Mouse (Mus musculus) MEL (cell line): ENCODE data around the gene Tnfaip8l3. TPM values are rescaled to one million over a fixed set of nuclear protein-coding genes. Genes with fewer than 3 reads are reported as not detected.

Experiments used
- DNase-seq: peaks from one replicate; pipeline ENCODE4 v3.0.0; 2011; ENCODE audit warnings: low read depth, low spot score
- H3K27ac ChIP-seq: 2 replicates; pipeline ENCODE4 v1.5.1; 2012; ENCODE audit warnings: low read depth, mild to moderate bottlenecking, control low read depth, low read length, moderate library complexity; ENCODE audit not compliant: control insufficient read depth
- H3K27me3 ChIP-seq, 2 experiments: fragments of 150-350 bp in 1 of 2; sonication (generic) in 1 of 2; 2 replicates each; pipeline ENCODE4 v1.6.1; 2012; ENCODE audit warnings: low read length in 2 of 2, mild to moderate bottlenecking in 2 of 2, improper control_type of control experiment in 1 of 2, moderate library complexity in 1 of 2; ENCODE audit not compliant: insufficient read depth in 2 of 2, control insufficient read depth in 1 of 2
- H3K36me3 ChIP-seq, 2 experiments: 2 replicates each; pipeline ENCODE4 v1.6.1; 2012 to 2014; ENCODE audit warnings: low read length in 2 of 2, improper control_type of control experiment in 1 of 2, inconsistent platforms in 1 of 2, mild to moderate bottlenecking in 1 of 2; ENCODE audit not compliant: insufficient read depth in 2 of 2, control insufficient read depth in 1 of 2
- H3K4me1 ChIP-seq, 2 experiments: fragments of 150-350 bp in 1 of 2; sonication (generic) in 1 of 2; 2 replicates each; pipeline ENCODE4 v1.6.1; 2012; ENCODE audit warnings: low read length in 2 of 2, improper control_type of control experiment in 1 of 2, mild to moderate bottlenecking in 1 of 2; ENCODE audit not compliant: insufficient read depth in 2 of 2, control insufficient read depth in 1 of 2
- H3K4me3 ChIP-seq, 2 experiments: fragments of 150-350 bp in 1 of 2; sonication (generic) in 1 of 2; 2 replicates each; pipeline ENCODE4 v1.5.1; 2012; ENCODE audit warnings: low read depth in 2 of 2, low read length in 2 of 2, mild to moderate bottlenecking in 2 of 2, moderate library complexity in 2 of 2, control low read depth in 1 of 2, improper control_type of control experiment in 1 of 2; ENCODE audit not compliant: control insufficient read depth in 1 of 2, insufficient read depth in 1 of 2
- H3K79me2 ChIP-seq: 2 replicates; pipeline ENCODE4 v1.6.1; 2012; ENCODE audit warnings: mild to moderate bottlenecking, low read length, moderate library complexity; ENCODE audit not compliant: control insufficient read depth, poor library complexity, insufficient read depth
- H3K9ac ChIP-seq: 2 replicates; pipeline ENCODE4 v1.6.1; 2012; ENCODE audit warnings: low read depth, mild to moderate bottlenecking, control low read depth, low read length, moderate library complexity; ENCODE audit not compliant: control insufficient read depth, poor library complexity, severe bottlenecking
- H3K9me3 ChIP-seq: fragments of 150-350 bp; sonication (generic); replicated peaks from 2 replicates; pipeline ENCODE4 v1.6.1; 2012; ENCODE audit warnings: mild to moderate bottlenecking, low read length, improper control_type of control experiment, moderate library complexity; ENCODE audit not compliant: insufficient read depth
- BHLHE40 ChIP-seq: IDR thresholded peaks from 2 replicates; pipeline ENCODE4 v1.6.1; 2012; ENCODE audit warnings: low read depth, mild to moderate bottlenecking, inconsistent platforms, low read length, improper control_type of control experiment, borderline replicate concordance
- CHD1 ChIP-seq: IDR thresholded peaks from 2 replicates; pipeline ENCODE4 v1.6.1; 2012; ENCODE audit warnings: low read depth, mild to moderate bottlenecking, inconsistent platforms, low read length, improper control_type of control experiment
- CHD2 ChIP-seq: IDR thresholded peaks from 2 replicates; pipeline ENCODE4 v1.6.1; 2011; ENCODE audit warnings: low read length, improper control_type of control experiment
- CTCF ChIP-seq, 3 experiments: IDR thresholded peaks in 2 of 3; conservative IDR thresholded peaks in 1 of 3; 2 replicates each; pipeline ENCODE4 v1.5.1; 2011 to 2012; ENCODE audit warnings: low read length in 3 of 3, low read depth in 2 of 3, mild to moderate bottlenecking in 2 of 3, improper control_type of control experiment in 1 of 3, inconsistent platforms in 1 of 3, mixed read lengths in 1 of 3, moderate library complexity in 1 of 3; ENCODE audit not compliant: control insufficient read depth in 1 of 3, insufficient read depth in 1 of 3, poor library complexity in 1 of 3, severe bottlenecking in 1 of 3
- E2F4 ChIP-seq: IDR thresholded peaks from 2 replicates; pipeline ENCODE4 v1.6.1; 2011; ENCODE audit warnings: low read depth, low read length, improper control_type of control experiment, borderline replicate concordance
- ELF1 ChIP-seq: IDR thresholded peaks from 2 replicates; pipeline ENCODE4 v1.6.1; 2014; ENCODE audit warnings: low read depth, mild to moderate bottlenecking, inconsistent platforms, low read length, improper control_type of control experiment, moderate library complexity
- GATA1 ChIP-seq: IDR thresholded peaks from 2 replicates; pipeline ENCODE4 v1.6.1; 2011; ENCODE audit warnings: low read depth, low read length, improper control_type of control experiment
- JUND ChIP-seq: IDR thresholded peaks from 2 replicates; pipeline ENCODE4 v1.6.1; 2011; ENCODE audit warnings: low read depth, mild to moderate bottlenecking, improper control_type of control experiment, low read length
- MAFK ChIP-seq: IDR thresholded peaks from 2 replicates; pipeline ENCODE4 v1.6.1; 2011; ENCODE audit warnings: low read depth, mild to moderate bottlenecking, low read length, improper control_type of control experiment, borderline replicate concordance
- MAX ChIP-seq: IDR thresholded peaks from 2 replicates; pipeline ENCODE4 v1.6.1; 2011; ENCODE audit warnings: low read length, improper control_type of control experiment
- MXI1 ChIP-seq: IDR thresholded peaks from 2 replicates; pipeline ENCODE4 v1.6.1; 2011; ENCODE audit warnings: mild to moderate bottlenecking, low read depth, low read length, improper control_type of control experiment
- MYB ChIP-seq: IDR thresholded peaks from 2 replicates; pipeline ENCODE4 v1.6.1; 2011; ENCODE audit warnings: mild to moderate bottlenecking, low read depth, low read length, improper control_type of control experiment
- MYC ChIP-seq: IDR thresholded peaks from 2 replicates; pipeline ENCODE4 v1.6.1; 2011; ENCODE audit warnings: low read depth, mild to moderate bottlenecking, low read length, improper control_type of control experiment, moderate library complexity
- POLR2AphosphoS2 ChIP-seq: IDR thresholded peaks from 2 replicates; pipeline ENCODE4 v1.6.1; 2011; ENCODE audit warnings: low read length, improper control_type of control experiment
- SIN3A ChIP-seq: IDR thresholded peaks from 2 replicates; pipeline ENCODE4 v1.6.1; 2012; ENCODE audit warnings: low read length, improper control_type of control experiment, inconsistent platforms
- SMC3 ChIP-seq: IDR thresholded peaks from 2 replicates; pipeline ENCODE4 v1.6.1; 2011; ENCODE audit warnings: low read depth, low read length, improper control_type of control experiment
- TAL1 ChIP-seq: IDR thresholded peaks from 2 replicates; pipeline ENCODE4 v1.6.1; 2012; ENCODE audit warnings: mild to moderate bottlenecking, inconsistent platforms, low read length, moderate library complexity, mixed read lengths
- USF1 ChIP-seq: IDR thresholded peaks from 2 replicates; pipeline ENCODE4 v1.6.1; 2014; ENCODE audit warnings: low read depth, mild to moderate bottlenecking, inconsistent platforms, low read length, improper control_type of control experiment, moderate library complexity
- USF2 ChIP-seq, 2 experiments: IDR thresholded peaks; 2 replicates each; pipeline ENCODE4 v1.6.1; 2011 to 2012; ENCODE audit warnings: improper control_type of control experiment in 2 of 2, low read length in 2 of 2, borderline replicate concordance in 1 of 2, inconsistent platforms in 1 of 2, low read depth in 1 of 2, mild to moderate bottlenecking in 1 of 2; ENCODE audit not compliant: insufficient read depth in 1 of 2
- ZC3H11A ChIP-seq: IDR thresholded peaks from 2 replicates; pipeline ENCODE4 v1.6.1; 2012; ENCODE audit warnings: low read depth, mild to moderate bottlenecking, inconsistent platforms, low read length, improper control_type of control experiment
- ZNF384 ChIP-seq: IDR thresholded peaks from 2 replicates; pipeline ENCODE4 v1.6.1; 2012; ENCODE audit warnings: low read depth, mild to moderate bottlenecking, inconsistent platforms, low read length, improper control_type of control experiment
- polyA plus RNA-seq, 2 experiments: library from polyadenylated mRNA; stranded (reverse) in 1 of 2; unstranded in 1 of 2; fragments of >175 nt in 1 of 2; fragments of >200 nt in 1 of 2; gene quantifications; 2 replicates each; pipeline versions ENCODE4 v1.2.1 to v1.2.4; 2012; ENCODE audit warnings: low replicate concordance in 2 of 2, low read depth in 1 of 2; ENCODE audit not compliant: insufficient read length in 2 of 2, insufficient read depth in 1 of 2, missing spikeins in 1 of 2
- total RNA-seq: library from RNA; depleted of rRNA; stranded (reverse); fragments of 300-350 nt; gene quantifications from 2 replicates; pipeline ENCODE4 v1.2.3, GENCODE M21; 2012

Tnfaip8l3 gene
- total and polyA plus RNA-seq, 3 experiments: not detected

DNA sequence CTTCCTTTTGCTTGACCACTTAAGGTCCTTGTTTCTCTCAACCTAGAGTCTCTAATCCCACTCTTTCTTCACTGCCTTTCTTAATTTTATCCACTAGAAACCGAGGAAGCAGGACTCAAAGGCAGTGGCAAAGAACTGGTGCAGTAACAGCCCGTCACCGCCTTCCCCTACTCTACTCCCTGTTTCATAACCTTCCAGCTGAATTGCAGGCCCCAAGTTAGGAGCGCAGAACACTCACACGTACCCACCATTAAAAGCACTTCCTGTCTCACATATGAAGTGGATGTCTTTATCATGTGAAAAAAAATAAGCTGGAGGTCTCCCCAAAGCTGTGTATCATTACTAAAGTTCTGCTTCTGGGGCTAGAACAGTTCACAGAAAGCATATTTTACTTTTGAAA lies 6.5 kb downstream of the Tnfaip8l3 start:
- H3K79me2 ChIP-seq: no peaks in the 10 kb centered on the region
- DNase-seq: no peak
- H3K9me3 ChIP-seq: no peaks in the 10 kb centered on the region
- H3K27ac ChIP-seq: no peak overlapping the region
- no peak overlapping the region for H3K9ac ChIP-seq
- H3K27me3 ChIP-seq: no peaks in the 10 kb centered on the region; a peak in 1 of 4 replicates
- no peaks in the 10 kb centered on the region for H3K36me3 ChIP-seq
- H3K4me1 ChIP-seq: no peaks in the 10 kb centered on the region
- no peak overlapping the region for H3K4me3 ChIP-seq
- no peak for TF ChIP-seq E2F4
- TF ChIP-seq SIN3A: no peak
- no peak for TF ChIP-seq CHD2
- TF ChIP-seq ZC3H11A: no peak
- no peak for TF ChIP-seq JUND
- TF ChIP-seq MAFK: no peak
- TF ChIP-seq TAL1: no peak
- TF ChIP-seq ZNF384: no peak
- TF ChIP-seq MYC: no peak
- TF ChIP-seq MXI1: no peak
- no peak for TF ChIP-seq CTCF (IDR thresholded peaks at IDR 0.05 in 2 of 3, conservative IDR thresholded peaks at IDR 0.05 in 1 of 3; ENCODE audit: control insufficient read depth in 1 of 3, insufficient read depth in 1 of 3, low read depth in 2 of 3, low read length in 3 of 3, poor library complexity in 1 of 3, severe bottlenecking in 1 of 3)
- TF ChIP-seq, all 39 proteins: peak for 0

DNA sequence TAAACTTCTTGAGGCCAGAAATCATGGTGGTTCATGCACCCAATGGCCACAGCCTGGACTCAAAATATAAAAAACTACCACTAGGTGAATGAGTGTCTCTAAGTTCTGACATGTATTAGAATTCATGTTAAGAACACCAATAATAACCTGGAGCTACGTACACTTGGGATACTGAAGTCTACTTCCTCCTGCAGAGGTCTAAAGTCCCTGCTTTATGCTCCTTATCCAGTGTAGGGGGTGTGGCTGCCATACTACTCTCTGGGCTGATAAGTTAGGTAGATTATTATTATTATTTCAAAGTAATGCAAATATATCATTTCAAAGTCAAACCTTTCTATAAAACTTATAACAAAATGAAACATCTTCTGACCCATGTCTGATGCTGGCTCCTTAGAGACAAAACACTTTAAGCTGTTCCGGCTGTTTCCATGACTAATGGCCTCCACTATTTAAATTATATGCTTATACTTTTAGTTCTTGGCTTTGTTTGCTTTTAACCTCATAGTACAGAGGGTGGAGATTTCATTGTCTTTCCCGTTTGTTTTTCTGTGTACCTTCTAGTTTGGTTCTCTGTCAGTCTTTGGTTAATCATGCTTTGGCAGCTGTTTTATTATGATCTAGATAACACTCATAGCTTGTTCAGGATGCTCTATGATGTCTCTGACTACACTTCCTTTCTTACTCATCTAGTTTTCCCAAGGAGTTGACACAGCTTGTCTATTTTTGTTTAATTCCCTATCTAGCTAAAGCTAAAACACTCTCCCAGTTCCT lies 16.7 kb downstream of the Tnfaip8l3 start:
- no peak for DNase-seq
- no peaks in the 10 kb centered on the region for H3K36me3 ChIP-seq
- H3K4me3 ChIP-seq: no peak overlapping the region
- no peaks in the 10 kb centered on the region for H3K4me1 ChIP-seq
- TF ChIP-seq POLR2AphosphoS2 (no peak), ZC3H11A (no peak), SIN3A (no peak), ZNF384 (no peak), USF1 (no peak), GATA1 (no peak), ELF1 (no peak), MYB (no peak), SMC3 (no peak), MAX (no peak), CHD1 (no peak), MXI1 (no peak), TAL1 (no peak), BHLHE40 (no peak), USF2 (IDR thresholded peaks at IDR 0.05; ENCODE audit: borderline replicate concordance in 1 of 2, insufficient read depth in 1 of 2, low read depth in 1 of 2, low read length in 2 of 2) (no peak)
- no peak overlapping the region for H3K27ac ChIP-seq
- no peaks in the 10 kb centered on the region for H3K27me3 ChIP-seq
- no peaks in the 10 kb centered on the region for H3K79me2 ChIP-seq
- no peak overlapping the region for H3K9ac ChIP-seq
- no peaks in the 10 kb centered on the region for H3K9me3 ChIP-seq
